Mouse (Mus musculus): ENCODE data around the gene Cfap157.

DNA sequence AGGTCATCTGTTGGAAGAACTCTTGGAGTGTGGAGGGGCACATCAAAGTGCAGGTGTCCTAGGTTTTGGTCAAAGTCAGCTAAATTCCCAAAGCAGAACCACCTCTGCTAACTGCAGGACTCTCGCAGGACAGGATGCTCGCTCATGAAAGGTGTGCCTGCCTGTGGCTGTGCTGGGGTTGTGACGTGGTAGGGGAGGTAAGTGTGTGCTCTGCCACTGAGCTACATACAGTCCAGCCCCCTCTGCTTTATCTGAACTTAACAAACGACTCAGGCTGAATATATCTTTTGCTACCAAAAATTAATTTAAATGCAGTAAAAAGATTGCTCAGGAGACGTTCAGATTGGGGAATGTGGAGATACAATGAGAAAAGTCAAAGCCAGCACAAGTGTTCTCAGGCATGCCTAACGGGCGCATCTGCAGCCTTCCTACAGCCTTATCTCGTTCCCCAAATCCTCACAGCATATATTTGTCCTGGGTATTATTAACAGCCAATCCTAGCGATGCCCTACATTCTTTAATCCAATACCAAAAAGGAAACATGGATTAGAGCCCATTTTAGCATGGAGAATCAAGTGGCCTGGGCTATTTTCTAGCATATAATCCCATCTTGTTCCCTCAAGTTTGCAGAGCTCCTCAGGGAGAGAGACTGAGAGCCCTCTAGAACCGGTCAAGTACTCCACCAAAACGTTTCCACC is 44.9 kb upstream of the Cfap157 start:
- TF ChIP-seq CTCF (IDR thresholded peaks at IDR 0.05; ENCODE audit: control insufficient read depth, insufficient read depth, insufficient read length) = no peak
- no peak for TF ChIP-seq MAX (IDR thresholded peaks at IDR 0.05)
- TF ChIP-seq MYOD1 (IDR thresholded peaks at IDR 0.05; ENCODE audit: control insufficient read depth, insufficient read length, low read depth) = no peak
- TF ChIP-seq CEBPB (IDR thresholded peaks at IDR 0.05; ENCODE audit: low read depth) = no peak

All from C2C12 (cell line).